Mouse (Mus musculus): ENCODE data around the gene Hck. TPM values are rescaled to one million over a fixed set of nuclear protein-coding genes. Genes with fewer than 3 reads are reported as not detected.

Gene Hck
- polyA plus RNA-seq, 1 experiment from 2014 or later: 5.4 TPM

- no peak overlapping the region for H3K9ac ChIP-seq (ENCODE audit: low read depth, low read length)
- no peaks in the 10 kb centered on the region for H3K9me3 ChIP-seq (ENCODE audit: control insufficient read depth, low read length)
- ATAC-seq: no peak
- WGBS: 78% methylated on average over 1 of the region's 3 CpGs
- peaks cover 7% of the 10 kb centered on the region for H3K4me1 ChIP-seq (ENCODE audit: control insufficient read depth, insufficient read depth, low read length)
- no peaks in the 10 kb centered on the region for H3K36me3 ChIP-seq (ENCODE audit: control insufficient read depth, insufficient read depth, low read length)
- no peaks in the 10 kb centered on the region for H3K27me3 ChIP-seq (replicated peaks; ENCODE audit: control insufficient read depth, insufficient read depth, low read length)
- no peak overlapping the region for H3K27ac ChIP-seq (ENCODE audit: low read length)
- H3K4me2 ChIP-seq (ENCODE audit: low read depth, low read length): no peak overlapping the region
- H3K4me3 ChIP-seq (ENCODE audit: low read length): no peak overlapping the region
Measured at GRCm38 (mm10) chr2:153157270-153157669, 49.0 kb downstream of the Hck start.

- no peaks in the 10 kb centered on the region for H3K27me3 ChIP-seq (replicated peaks; ENCODE audit: control insufficient read depth, insufficient read depth, low read length)
- WGBS: 79% methylated on average over 5 of the region's 5 CpGs
- H3K4me3 ChIP-seq (ENCODE audit: low read length): no peak overlapping the region
- no peak for ATAC-seq
- H3K4me2 ChIP-seq (ENCODE audit: low read depth, low read length): no peak overlapping the region
- H3K27ac ChIP-seq (ENCODE audit: low read length): no peak overlapping the region
- H3K9me3 ChIP-seq (ENCODE audit: control insufficient read depth, low read length): no peaks in the 10 kb centered on the region
- H3K4me1 ChIP-seq (ENCODE audit: control insufficient read depth, insufficient read depth, low read length): peaks cover 10% of the 10 kb centered on the region
- H3K9ac ChIP-seq (ENCODE audit: low read depth, low read length): no peak overlapping the region
- H3K36me3 ChIP-seq (ENCODE audit: control insufficient read depth, insufficient read depth, low read length): no peaks in the 10 kb centered on the region
Measured at GRCm38 (mm10) chr2:153160133-153160532, 51.9 kb downstream of the Hck start.

GRCm38 (mm10) chr2:153160844-153161683, 52.8 kb downstream of the Hck start, which contains the start of gene Tm9sf4:
Tm9sf4 (plus strand) TSS chr2:153161303.
- Histone ChIP-seq H3K36me3 (ENCODE audit: control insufficient read depth, insufficient read depth, low read length) (no peaks in the 10 kb centered on the region), H3K4me2 (ENCODE audit: low read depth, low read length) (peak within 1 kb of the TSS; percentile 88), H3K9ac (ENCODE audit: low read depth, low read length) (peak within 1 kb of the TSS; percentile 88), H3K9me3 (ENCODE audit: control insufficient read depth, low read length) (no peaks in the 10 kb centered on the region), H3K4me1 (ENCODE audit: control insufficient read depth, insufficient read depth, low read length) (peaks cover 10% of the 10 kb centered on the region), H3K27ac (ENCODE audit: low read length) (peak within 1 kb of the TSS; percentile 80), H3K27me3 (replicated peaks; ENCODE audit: control insufficient read depth, insufficient read depth, low read length) (no peaks in the 10 kb centered on the region), H3K4me3 (ENCODE audit: low read length) (peak within 1 kb of the TSS; percentile 75)
- WGBS: 9% methylated on average over 34 of the region's 34 CpGs
- ATAC-seq: peak; percentile 91

- Histone ChIP-seq H3K27ac (ENCODE audit: low read length) (peak overlapping the region; percentile 80), H3K27me3 (replicated peaks; ENCODE audit: control insufficient read depth, insufficient read depth, low read length) (no peaks in the 10 kb centered on the region), H3K9me3 (ENCODE audit: control insufficient read depth, low read length) (no peaks in the 10 kb centered on the region), H3K4me2 (ENCODE audit: low read depth, low read length) (peak overlapping the region; percentile 88), H3K4me3 (ENCODE audit: low read length) (peak overlapping the region; percentile 75), H3K9ac (ENCODE audit: low read depth, low read length) (peak overlapping the region; percentile 88), H3K4me1 (ENCODE audit: control insufficient read depth, insufficient read depth, low read length) (peaks cover 10% of the 10 kb centered on the region), H3K36me3 (ENCODE audit: control insufficient read depth, insufficient read depth, low read length) (no peaks in the 10 kb centered on the region; the same call in 1 of the 2 replicates)
- 1% methylated on average over 16 of the region's 16 CpGs for WGBS
- peak; percentile 63 for ATAC-seq
Measured at GRCm38 (mm10) chr2:153161684-153162080, 53.4 kb downstream of the Hck start.

GRCm38 (mm10) chr2:153167136-153167535, 58.9 kb downstream of the Hck start:
- Histone ChIP-seq H3K36me3 (ENCODE audit: control insufficient read depth, insufficient read depth, low read length) (no peaks in the 10 kb centered on the region; the same call in 1 of the 2 replicates), H3K27ac (ENCODE audit: low read length) (no peak overlapping the region), H3K4me2 (ENCODE audit: low read depth, low read length) (no peak overlapping the region), H3K4me1 (ENCODE audit: control insufficient read depth, insufficient read depth, low read length) (peaks cover 17% of the 10 kb centered on the region), H3K9ac (ENCODE audit: low read depth, low read length) (no peak overlapping the region), H3K9me3 (ENCODE audit: control insufficient read depth, low read length) (no peaks in the 10 kb centered on the region), H3K4me3 (ENCODE audit: low read length) (no peak overlapping the region), H3K27me3 (replicated peaks; ENCODE audit: control insufficient read depth, insufficient read depth, low read length) (no peaks in the 10 kb centered on the region)
- ATAC-seq: no peak
- WGBS: 66% methylated on average over 6 of the region's 6 CpGs

GRCm38 (mm10) chr2:153168134-153168820, 60.0 kb downstream of the Hck start:
- WGBS: 32% methylated on average over 2 of the region's 2 CpGs
- Histone ChIP-seq H3K4me2 (ENCODE audit: low read depth, low read length) (no peak overlapping the region), H3K9ac (ENCODE audit: low read depth, low read length) (no peak overlapping the region), H3K4me1 (ENCODE audit: control insufficient read depth, insufficient read depth, low read length) (peaks cover 9% of the 10 kb centered on the region; the same call in 1 of the 2 replicates), H3K36me3 (ENCODE audit: control insufficient read depth, insufficient read depth, low read length) (no peaks in the 10 kb centered on the region; the same call in 1 of the 2 replicates), H3K9me3 (ENCODE audit: control insufficient read depth, low read length) (no peaks in the 10 kb centered on the region), H3K27me3 (replicated peaks; ENCODE audit: control insufficient read depth, insufficient read depth, low read length) (no peaks in the 10 kb centered on the region), H3K27ac (ENCODE audit: low read length) (0 out of 2 replicates have a peak overlapping the region, but pooled peaks have one; percentile 26), H3K4me3 (ENCODE audit: low read length) (no peak overlapping the region)
- ATAC-seq: 0 out of 2 replicates have a peak, but pooled peaks have one; percentile 28

- 87% methylated on average over 9 of the region's 9 CpGs for WGBS
- Histone ChIP-seq H3K27me3 (replicated peaks; ENCODE audit: control insufficient read depth, insufficient read depth, low read length) (no peaks in the 10 kb centered on the region), H3K27ac (ENCODE audit: low read length) (no peak overlapping the region), H3K4me2 (ENCODE audit: low read depth, low read length) (no peak overlapping the region), H3K4me3 (ENCODE audit: low read length) (no peak overlapping the region), H3K9ac (ENCODE audit: low read depth, low read length) (no peak overlapping the region), H3K36me3 (ENCODE audit: control insufficient read depth, insufficient read depth, low read length) (no peaks in the 10 kb centered on the region; the same call in 1 of the 2 replicates), H3K4me1 (ENCODE audit: control insufficient read depth, insufficient read depth, low read length) (peaks cover 9% of the 10 kb centered on the region), H3K9me3 (ENCODE audit: control insufficient read depth, low read length) (no peaks in the 10 kb centered on the region)
- no peak for ATAC-seq
Measured at GRCm38 (mm10) chr2:153170490-153171224, 62.4 kb downstream of the Hck start.

- Histone ChIP-seq H3K4me3 (ENCODE audit: low read length) (no peak overlapping the region), H3K4me2 (ENCODE audit: low read depth, low read length) (no peak overlapping the region), H3K27me3 (replicated peaks; ENCODE audit: control insufficient read depth, insufficient read depth, low read length) (no peaks in the 10 kb centered on the region), H3K9ac (ENCODE audit: low read depth, low read length) (no peak overlapping the region), H3K27ac (ENCODE audit: low read length) (0 out of 2 replicates have a peak overlapping the region, but pooled peaks have one; percentile 20), H3K4me1 (ENCODE audit: control insufficient read depth, insufficient read depth, low read length) (peaks cover 11% of the 10 kb centered on the region), H3K9me3 (ENCODE audit: control insufficient read depth, low read length) (no peaks in the 10 kb centered on the region), H3K36me3 (ENCODE audit: control insufficient read depth, insufficient read depth, low read length) (no peaks in the 10 kb centered on the region)
- ATAC-seq: peak; percentile 62
- WGBS: 80% methylated on average over 5 of the region's 5 CpGs
Measured at GRCm38 (mm10) chr2:153171966-153172365, 63.7 kb downstream of the Hck start.
